Comparison of ENCODE assay signal across 24 mouse cellular contexts in the genomic region with DNA sequence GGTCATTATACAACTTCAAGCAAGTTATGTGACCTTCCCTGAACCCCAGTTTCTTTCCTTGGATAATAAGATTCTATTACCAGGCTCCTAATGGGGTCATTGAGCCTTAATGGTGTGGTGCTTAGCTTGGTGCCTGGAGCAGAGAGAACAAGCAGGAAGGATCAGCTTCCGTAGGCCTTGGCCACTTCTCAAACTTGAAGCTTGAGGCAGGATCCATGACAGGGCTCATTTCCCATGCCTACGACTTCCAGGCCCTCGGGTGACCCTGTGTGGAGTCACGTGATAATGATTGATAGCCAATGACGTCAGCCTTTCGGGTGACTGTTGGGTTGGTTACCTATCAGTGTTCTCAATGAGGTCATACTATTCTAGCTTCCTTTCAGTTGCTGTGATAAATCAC. TPM values are rescaled to one million over a fixed set of nuclear protein-coding genes. Genes with fewer than 3 reads are reported as not detected.
"Had no signal": no experiment of that assay in that cellular context is flagged by ENCODE, and none has a peak within 500 bp of the region (broad histone marks: within the 10 kb centered on the region; RNA-seq: fewer than 3 reads in every experiment).

No protein-coding gene starts in this region.

- H3K4me2 ChIP-seq: heart, embryonic 12.5 days; hindbrain, embryonic 13.5 days; hindbrain, embryonic 15.5 days; kidney, embryonic 15.5 days; limb, embryonic 13.5 days; limb, embryonic 15.5 days; liver, embryonic 12.5 days had no signal

- DNase-seq: heart, adult 18-20 months; heart, postnatal 10 days; heart, postnatal 4 days; kidney, adult 18-20 months; kidney, adult 9 months; kidney, postnatal 14 days; kidney, postnatal 36 days; layer of hippocampus, adult 9-11 months; layer of hippocampus, postnatal 36 days; left cerebral cortex, postnatal 4 days had no signal

- ATAC-seq: hindbrain, postnatal 0 days; intestine, embryonic 16.5 days; liver, embryonic 12.5 days had no signal

- H3K36me3 ChIP-seq: heart, embryonic 10.5 days; heart, embryonic 12.5 days; hindbrain, embryonic 10.5 days; hindbrain, embryonic 13.5 days; hindbrain, embryonic 15.5 days; kidney, embryonic 15.5 days; limb, embryonic 13.5 days; limb, embryonic 15.5 days; liver, embryonic 12.5 days had no signal

- H3K9me3 ChIP-seq: heart, embryonic 10.5 days; hindbrain, embryonic 10.5 days; hindbrain, embryonic 13.5 days; hindbrain, embryonic 15.5 days; kidney, embryonic 15.5 days; limb, embryonic 13.5 days; limb, embryonic 15.5 days; liver, embryonic 12.5 days had no signal

- H3K27me3 ChIP-seq: hindbrain, embryonic 13.5 days; hindbrain, embryonic 15.5 days; kidney, embryonic 15.5 days; limb, embryonic 13.5 days; limb, embryonic 15.5 days; liver, embryonic 12.5 days had no signal

- H3K9ac ChIP-seq: heart, embryonic 12.5 days; hindbrain, embryonic 13.5 days; hindbrain, embryonic 15.5 days; kidney, embryonic 15.5 days; limb, embryonic 13.5 days; limb, embryonic 15.5 days; liver, embryonic 12.5 days; liver, embryonic 14.5 days had no signal

- H3K4me3 ChIP-seq: heart, embryonic 10.5 days; heart, embryonic 12.5 days; hindbrain, embryonic 10.5 days; hindbrain, embryonic 13.5 days; hindbrain, embryonic 15.5 days; kidney, embryonic 15.5 days; limb, embryonic 13.5 days; limb, embryonic 15.5 days; liver, embryonic 12.5 days had no signal

- H3K27ac ChIP-seq: heart, embryonic 10.5 days; hindbrain, embryonic 10.5 days; hindbrain, embryonic 13.5 days; hindbrain, embryonic 15.5 days; hindbrain, postnatal 0 days; kidney, embryonic 15.5 days; kidney, postnatal 0 days; limb, embryonic 13.5 days; limb, embryonic 15.5 days; liver, embryonic 12.5 days; liver, embryonic 14.5 days had no signal

- H3K4me1 ChIP-seq: heart, embryonic 10.5 days; heart, embryonic 12.5 days; hindbrain, embryonic 13.5 days; hindbrain, embryonic 15.5 days; kidney, embryonic 15.5 days; limb, embryonic 13.5 days; limb, embryonic 15.5 days; liver, embryonic 12.5 days had no signal

RNA-seq across cellular contexts. Expression of a gene that starts 46.5 kb away (rescaled TPM):
- total RNA-seq: granulocyte monocyte progenitor cell, adult 5-6 weeks had no signal
